Mouse (Mus musculus) neural tube, embryonic 15.5 days (tissue): ENCODE data around the gene Emc4. TPM values are rescaled to one million over a fixed set of nuclear protein-coding genes. Genes with fewer than 3 reads are reported as not detected.

ENCODE experiments used
- ATAC-seq: fragments of 200-750 bp; cut with Nextera tagmentation; 2 replicates; pipeline ENCODE4 v1.8.0; 2017; ENCODE audit warnings: mild to moderate bottlenecking, moderate TSS enrichment, moderate library complexity; ENCODE audit not compliant: low FRiP score
- H3K27ac ChIP-seq: fragments of 300-500 bp; sonication (generic); replicated peaks from 2 replicates; pipeline ENCODE4 v1.5.1; 2015; ENCODE audit warnings: mild to moderate bottlenecking, inconsistent platforms
- H3K27me3 ChIP-seq: fragments of 300-500 bp; sonication (generic); replicated peaks from 2 replicates; pipeline ENCODE4 v1.6.1; 2015; ENCODE audit warnings: inconsistent platforms
- H3K36me3 ChIP-seq: fragments of 300-500 bp; sonication (generic); 2 replicates; pipeline ENCODE4 v1.6.1; 2015; ENCODE audit warnings: inconsistent platforms
- H3K4me1 ChIP-seq: fragments of 300-500 bp; sonication (generic); 2 replicates; pipeline ENCODE4 v1.6.1; 2015; ENCODE audit warnings: inconsistent platforms
- H3K4me2 ChIP-seq: fragments of 300-500 bp; sonication (generic); 2 replicates; pipeline ENCODE4 v1.6.1; 2015; ENCODE audit warnings: inconsistent platforms, mild to moderate bottlenecking, moderate library complexity
- H3K4me3 ChIP-seq: fragments of 300-500 bp; sonication (generic); replicated peaks from 2 replicates; pipeline ENCODE4 v1.5.1; 2015; ENCODE audit warnings: mild to moderate bottlenecking, inconsistent platforms
- H3K9ac ChIP-seq: fragments of 300-500 bp; sonication (generic); replicated peaks from 2 replicates; pipeline ENCODE4 v1.6.1; 2015; ENCODE audit warnings: mild to moderate bottlenecking, inconsistent platforms
- H3K9me3 ChIP-seq: fragments of 300-500 bp; sonication (generic); replicated peaks from 2 replicates; pipeline ENCODE4 v1.6.1; 2016; ENCODE audit warnings: inconsistent platforms
- WGBS: fragments of 180-500 bp; shearing (Covaris S2); methylation state at CpG from one replicate; pipeline ENCODE4 v1.1.7; 2015; ENCODE audit warnings: mixed read lengths; 5-methylcytosine and 5-hydroxymethylcytosine counted together
- polyA plus RNA-seq: library from polyadenylated mRNA; unstranded; fragments of >200 nt; fragmentation: Nextera tagmentation; extraction: Ambion mirVana; gene quantifications from 2 replicates; pipeline ENCODE4 v1.2.1, GENCODE M21; 2015

The Emc4 gene
- polyA plus RNA-seq, 1 experiment from 2014 or later: 239 TPM

DNA sequence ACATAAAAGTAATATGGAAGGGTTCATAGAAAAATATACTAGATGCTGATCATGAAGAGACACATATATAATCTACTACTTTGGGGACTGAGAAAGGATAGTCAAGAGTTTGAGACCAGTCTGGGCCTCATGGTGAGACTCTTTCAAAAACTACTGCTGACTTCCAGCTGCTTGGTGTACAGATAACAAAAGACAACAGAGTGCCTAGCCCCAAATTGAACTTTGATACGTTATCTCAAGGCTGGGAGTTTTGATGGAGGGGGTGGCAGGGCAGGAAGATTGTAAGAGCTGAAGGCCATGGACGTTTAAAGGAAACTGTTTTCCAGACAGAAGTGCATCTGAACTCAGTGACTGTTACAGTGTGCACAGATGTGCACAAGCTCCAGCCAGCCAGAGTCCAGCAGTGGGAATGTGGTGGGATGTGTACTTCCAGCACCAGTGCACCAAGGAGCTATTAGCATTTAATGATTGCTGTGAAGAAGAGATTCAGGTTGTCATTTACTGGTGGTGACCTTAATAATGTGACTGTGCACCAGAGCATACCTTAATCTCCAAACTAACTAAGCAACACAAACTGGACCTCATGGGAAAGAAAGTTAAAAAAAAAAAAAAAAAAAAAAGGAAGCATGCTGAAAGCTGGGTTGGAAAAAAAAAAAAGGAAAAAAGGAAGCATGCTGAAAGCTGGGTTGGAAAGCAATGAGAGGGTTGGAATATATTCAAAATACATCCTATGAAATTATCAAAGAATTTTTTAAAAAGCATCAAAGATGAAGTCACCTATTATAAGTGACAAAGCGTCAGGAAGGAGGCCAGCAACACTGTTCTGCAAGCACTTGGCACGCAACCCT is 35.6 kb downstream of the Emc4 start:
- 77% methylated on average over 4 of the region's 4 CpGs for WGBS
- no peaks in the 10 kb centered on the region for H3K9me3 ChIP-seq
- ATAC-seq: no peak
- no peak overlapping the region for H3K4me3 ChIP-seq
- H3K4me2 ChIP-seq: no peak overlapping the region
- H3K36me3 ChIP-seq: peaks cover 25% of the 10 kb centered on the region
- H3K9ac ChIP-seq: no peak overlapping the region
- no peak overlapping the region for H3K27ac ChIP-seq
- no peaks in the 10 kb centered on the region for H3K27me3 ChIP-seq
- no peaks in the 10 kb centered on the region for H3K4me1 ChIP-seq

- Histone ChIP-seq H3K36me3 (no peaks in the 10 kb centered on the region), H3K9me3 (no peaks in the 10 kb centered on the region), H3K4me3 (no peak overlapping the region), H3K27ac (no peak overlapping the region), H3K4me1 (no peaks in the 10 kb centered on the region), H3K27me3 (no peaks in the 10 kb centered on the region), H3K9ac (no peak overlapping the region), H3K4me2 (no peak overlapping the region)
- no peak for ATAC-seq
- 82% methylated on average over 11 of the region's 11 CpGs for WGBS
Observed at GRCm38 (mm10) chr2:112328069-112328777, 39.6 kb downstream of the Emc4 start.

DNA sequence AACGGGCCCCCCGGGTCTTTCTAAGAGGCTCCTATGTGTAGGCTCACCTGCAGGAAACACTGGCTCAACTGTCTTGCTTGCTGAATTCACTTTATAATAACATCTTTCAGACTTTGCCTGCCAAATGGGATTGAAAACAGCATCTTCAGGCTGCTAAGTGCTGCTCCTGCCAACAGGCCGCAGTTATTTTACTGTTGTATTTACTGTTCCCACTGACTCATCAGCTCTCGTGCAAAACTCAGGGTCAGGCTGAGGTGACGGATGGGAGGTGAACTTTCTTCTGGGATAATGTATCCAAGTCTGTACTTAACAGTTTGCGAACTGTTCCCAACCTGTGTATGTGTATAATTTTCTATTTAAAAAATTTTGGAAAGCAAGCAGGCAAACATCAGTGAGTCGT is 48.9 kb downstream of the Emc4 start:
- Histone ChIP-seq H3K9me3 (no peaks in the 10 kb centered on the region), H3K27ac (no peak overlapping the region), H3K36me3 (no peaks in the 10 kb centered on the region), H3K9ac (no peak overlapping the region), H3K4me2 (no peak overlapping the region), H3K4me1 (no peaks in the 10 kb centered on the region), H3K4me3 (no peak overlapping the region), H3K27me3 (no peaks in the 10 kb centered on the region)
- ATAC-seq: no peak
- 85% methylated on average over 7 of the region's 7 CpGs for WGBS

DNA sequence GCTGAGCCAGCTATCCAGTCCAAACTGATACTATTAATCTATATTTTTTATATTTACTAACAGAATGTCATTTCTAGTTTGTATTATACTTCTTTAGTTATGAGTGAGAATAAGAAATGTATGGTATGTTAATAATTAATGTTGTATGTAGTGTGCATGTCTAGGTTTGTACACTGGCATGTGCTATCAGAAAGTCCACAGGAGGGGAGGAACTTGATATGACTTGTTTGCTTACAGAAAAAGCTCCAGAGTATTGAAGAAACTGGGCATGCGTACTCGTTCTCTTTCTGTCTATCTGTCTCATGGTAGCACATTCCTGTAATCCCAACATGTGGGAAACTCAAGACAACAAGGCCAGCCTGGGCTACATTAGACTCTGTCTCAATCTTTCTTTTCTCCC is 49.6 kb downstream of the Emc4 start:
- 92% methylated on average over 2 of the region's 2 CpGs for WGBS
- Histone ChIP-seq H3K27ac (no peak overlapping the region), H3K4me2 (no peak overlapping the region), H3K9me3 (no peaks in the 10 kb centered on the region), H3K9ac (no peak overlapping the region), H3K4me3 (no peak overlapping the region), H3K27me3 (no peaks in the 10 kb centered on the region), H3K36me3 (no peaks in the 10 kb centered on the region), H3K4me1 (no peaks in the 10 kb centered on the region)
- no peak for ATAC-seq

GRCm38 (mm10) chr2:112315638-112316037 is 52.2 kb downstream of the Emc4 start:
- no peaks in the 10 kb centered on the region for H3K27me3 ChIP-seq
- no peaks in the 10 kb centered on the region for H3K9me3 ChIP-seq
- H3K4me2 ChIP-seq: no peak overlapping the region
- H3K27ac ChIP-seq: no peak overlapping the region
- H3K36me3 ChIP-seq: no peaks in the 10 kb centered on the region
- WGBS: 80% methylated on average over 7 of the region's 7 CpGs
- no peak overlapping the region for H3K4me3 ChIP-seq
- H3K9ac ChIP-seq: no peak overlapping the region
- no peak for ATAC-seq
- H3K4me1 ChIP-seq: no peaks in the 10 kb centered on the region

Other genes with a start within 250 kb of the Emc4 start
- not detected in 2 replicates for gene Olfr1316, start 233.1 kb downstream of the Emc4 start, polyA plus RNA-seq
- not detected in 2 replicates for gene Olfr1317, start 227.7 kb downstream of the Emc4 start, polyA plus RNA-seq
- not detected in 2 replicates for gene Olfr1318, start 213.8 kb downstream of the Emc4 start, polyA plus RNA-seq
- gene Lpcat4, start 128.6 kb downstream of the Emc4 start, polyA plus RNA-seq: 26.7 and 27.8 TPM in 2 replicates
- not detected in 2 replicates for gene Nutm1, start 108.7 kb downstream of the Emc4 start, polyA plus RNA-seq
- 205 and 216 TPM in 2 replicates for gene Nop10, start 106.1 kb downstream of the Emc4 start, polyA plus RNA-seq
- gene Slc12a6, start 102.2 kb downstream of the Emc4 start, polyA plus RNA-seq: 15.1 and 15.2 TPM in 2 replicates
- gene Gm21985, start 101.7 kb downstream of the Emc4 start, polyA plus RNA-seq: not detected in 2 replicates
- 29.8 and 32.2 TPM in 2 replicates for gene Katnbl1, start 11.2 kb upstream of the Emc4 start, polyA plus RNA-seq
- 24.5 and 24.6 TPM in 2 replicates for gene Emc7, start 87.0 kb upstream of the Emc4 start, polyA plus RNA-seq
- 0.90 and 1.2 TPM in 2 replicates for gene Chrm5, start 112.7 kb upstream of the Emc4 start, polyA plus RNA-seq
- 4.1 and 4.2 TPM in 2 replicates for gene Aven, start 124.9 kb upstream of the Emc4 start, polyA plus RNA-seq